8 mouse cellular contexts compared by ENCODE assay signal in the genomic region with DNA sequence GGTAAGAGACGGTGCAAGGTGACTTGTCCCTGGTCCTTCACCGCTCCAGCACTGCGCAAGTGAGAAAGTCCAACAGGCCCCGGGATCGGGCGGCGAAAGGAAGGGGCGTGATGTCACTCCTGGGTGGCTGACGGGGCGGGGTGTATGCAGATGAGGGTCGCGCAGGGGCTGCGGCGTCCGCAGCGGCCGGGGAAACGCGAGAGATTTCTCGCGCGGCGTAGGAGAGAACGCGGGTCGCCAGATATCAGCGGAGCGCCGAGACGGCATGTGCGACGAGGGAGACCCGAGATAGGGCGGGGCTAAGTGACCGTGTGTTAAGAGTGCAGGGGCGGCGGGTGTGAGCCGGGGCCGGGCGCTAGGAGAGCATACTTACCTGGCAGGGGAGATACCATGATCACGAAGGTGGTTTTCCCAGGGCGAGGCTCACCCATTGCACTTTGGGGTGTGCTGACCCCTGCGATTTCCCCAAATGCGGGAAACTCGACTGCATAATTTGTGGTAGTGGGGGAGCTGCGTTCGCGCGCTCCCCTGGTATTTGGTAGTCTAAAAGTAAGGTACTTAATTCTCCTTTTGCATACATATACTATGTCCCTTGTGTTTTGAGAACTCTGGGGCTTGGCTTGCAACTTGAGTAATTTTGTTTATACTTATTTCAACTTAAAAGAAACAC. TPM values are rescaled to one million over a fixed set of nuclear protein-coding genes. Genes with fewer than 3 reads are reported as not detected.
DNase-seq lines count a peak whose midpoint lies in the region; ATAC-seq and TF ChIP-seq lines count a peak whose summit lies in the region.
"Not testable (repeated sequence)": the region's sequence is repeated elsewhere in the genome, so short reads cannot be mapped to it uniquely, and the experiment has no call there.

No protein-coding gene starts in this region.

- peak overlapping the region; percentile 76 for H3K4me3 ChIP-seq in ES-Bruce4 (ENCODE audit: low read depth, low read length)
- H3K4me3 ChIP-seq in forebrain, postnatal 0 days (ENCODE audit: low read depth, low read length) = peak overlapping the region; percentile 9; the same call in 1 of the 2 replicates
- H3K4me3 ChIP-seq in hindbrain, embryonic 11.5 days (ENCODE audit: low read depth, low read length) = peak overlapping the region; percentile 32
- peak overlapping the region; percentile 37 for H3K4me3 ChIP-seq in lung, embryonic 14.5 days (ENCODE audit: low read depth, low read length)
- H3K4me3 ChIP-seq in myocyte = peak overlapping the region; percentile 22

- peak; percentile 99 for TF ChIP-seq POLR2A in ES-Bruce4 (IDR thresholded peaks at IDR 0.05; ENCODE audit: insufficient read depth, low read length)
- TF ChIP-seq POLR2A in myocyte (IDR thresholded peaks at IDR 0.05; ENCODE audit: insufficient read length, low read depth) = not testable (repeated sequence)

- H3K4me2 ChIP-seq in forebrain, postnatal 0 days (ENCODE audit: low read depth) = peak overlapping the region; percentile 42
- peak overlapping the region; percentile 54 for H3K4me2 ChIP-seq in hindbrain, embryonic 11.5 days (replicated peaks; ENCODE audit: low read depth, low read length)
- H3K4me2 ChIP-seq in lung, embryonic 14.5 days = peak overlapping the region; percentile 59
- peak overlapping the region; percentile 68 for H3K4me2 ChIP-seq in myocyte (ENCODE audit: low read depth)

- peak; percentile 48 for ATAC-seq in forebrain, postnatal 0 days
- peak; percentile 93 for ATAC-seq in hindbrain, embryonic 11.5 days (ENCODE audit: low FRiP score)
- peak; percentile 93 for ATAC-seq in lung, embryonic 14.5 days (ENCODE audit: insufficient read depth)

- H3K9ac ChIP-seq in ES-Bruce4 (ENCODE audit: low read depth, poor library complexity, severe bottlenecking) = peak overlapping the region; percentile 97
- H3K9ac ChIP-seq in forebrain, postnatal 0 days; hindbrain, embryonic 11.5 days (ENCODE audit: low read depth, low read length); lung, embryonic 14.5 days: not testable (repeated sequence)

- H3K36me3 ChIP-seq in ES-Bruce4 (ENCODE audit: control insufficient read depth, insufficient read depth, low read length, poor library complexity, severe bottlenecking); forebrain, postnatal 0 days (ENCODE audit: insufficient read depth); hindbrain, embryonic 11.5 days (ENCODE audit: control insufficient read depth, insufficient read depth, low read length); lung, embryonic 14.5 days (ENCODE audit: insufficient read depth); myocyte (ENCODE audit: control insufficient read depth, insufficient read depth): not testable (repeated sequence)

- not testable (repeated sequence) for TF ChIP-seq CTCF in ES-Bruce4 (IDR thresholded peaks at IDR 0.05; ENCODE audit: low read depth, low read length); forebrain, postnatal 0 days (IDR thresholded peaks at IDR 0.05; ENCODE audit: low read depth); lung, embryonic 14.5 days (IDR thresholded peaks at IDR 0.05; ENCODE audit: low read depth)

- peak overlapping the region; percentile 63; the same call in 1 of the 2 replicates for H3K27ac ChIP-seq in ES-Bruce4 (ENCODE audit: insufficient read depth, low read length)
- not testable (repeated sequence) for H3K27ac ChIP-seq in forebrain, postnatal 0 days (ENCODE audit: low read depth, low read length); hindbrain, embryonic 11.5 days (ENCODE audit: low read depth, low read length); lung, embryonic 14.5 days (ENCODE audit: low read depth)

- DNase-seq in c-Kit-positive CD71-positive TER-119-positive erythroid progenitor cells, embryonic 14.5 days (ENCODE audit: low spot score) = peak; percentile 42
- DNase-seq in forebrain, postnatal 0 days = not testable (repeated sequence)
- DNase-seq in hindbrain, embryonic 11.5 days (ENCODE audit: low spot score) = peak; percentile 66
- DNase-seq in kidney, postnatal 25 days = peak; percentile 16 to 44
- peak; percentile 56 for DNase-seq in lung, embryonic 14.5 days
- DNase-seq in thymus, adult 18-20 months = peak; percentile 23 to 31

- WGBS in forebrain, postnatal 0 days = 1% methylated on average over 44 of the region's 49 CpGs
- under 1% methylated on average over 41 of the region's 49 CpGs for WGBS in hindbrain, embryonic 11.5 days
- WGBS in lung, embryonic 14.5 days = under 1% methylated on average over 46 of the region's 49 CpGs

- not testable (repeated sequence) for H3ac ChIP-seq in myocyte (ENCODE audit: control insufficient read depth, insufficient read length)

- H3K9me3 ChIP-seq in ES-Bruce4 (replicated peaks; ENCODE audit: control insufficient read depth, insufficient read depth, low read length, poor library complexity, severe bottlenecking); forebrain, postnatal 0 days (ENCODE audit: low read length); hindbrain, embryonic 11.5 days (ENCODE audit: control insufficient read depth, low read length); lung, embryonic 14.5 days (ENCODE audit: low read depth, low read length): not testable (repeated sequence)

- not testable (repeated sequence) for H3K79me2 ChIP-seq in myocyte (ENCODE audit: control insufficient read depth, insufficient read depth)

- 0 out of 2 replicates have a peak, but pooled peaks have one; percentile 50 for TF ChIP-seq EP300 in ES-Bruce4 (IDR thresholded peaks at IDR 0.05; ENCODE audit: insufficient read depth, low read depth, low read length)

- H3K4me1 ChIP-seq in ES-Bruce4 (ENCODE audit: control insufficient read depth, insufficient read depth, low read length); forebrain, postnatal 0 days (ENCODE audit: insufficient read depth); hindbrain, embryonic 11.5 days (replicated peaks; ENCODE audit: control insufficient read depth, insufficient read depth, low read length); lung, embryonic 14.5 days (ENCODE audit: insufficient read depth): not testable (repeated sequence)

- not testable (repeated sequence) for H3K27me3 ChIP-seq in ES-Bruce4 (ENCODE audit: control insufficient read depth, insufficient read depth, low read length, poor library complexity, severe bottlenecking)
- peaks cover 84% of the 10 kb centered on the region for H3K27me3 ChIP-seq in forebrain, postnatal 0 days (ENCODE audit: insufficient read depth, low read length)
- H3K27me3 ChIP-seq in hindbrain, embryonic 11.5 days (ENCODE audit: control insufficient read depth, insufficient read depth, low read length) = peaks cover 47% of the 10 kb centered on the region
- peaks cover 68% of the 10 kb centered on the region for H3K27me3 ChIP-seq in lung, embryonic 14.5 days (ENCODE audit: insufficient read depth, low read length)
- peaks cover 11% of the 10 kb centered on the region for H3K27me3 ChIP-seq in myocyte (ENCODE audit: control insufficient read depth, insufficient read depth, insufficient read length)

RNA-seq across cellular contexts. Expression of gene Fcgr1, which starts 34.4 kb away (rescaled TPM):
- polyA plus RNA-seq in ES-Bruce4 (2011; ENCODE audit: insufficient read depth, insufficient read length, low read depth, missing spikeins) (not detected in 2 replicates), myocyte (2012; fragmentation: generic; extraction: Trizol) (0.05 TPM)
- 1.7 and 5.7 TPM in 2 replicates for total RNA-seq in forebrain, postnatal 0 days (2014; rRNA removed)
- polyA plus RNA-seq in forebrain, postnatal 0 days (2015; fragmentation: Nextera tagmentation; extraction: Ambion mirVana) = 1.5 and 2.4 TPM in 2 replicates
- polyA plus RNA-seq in hindbrain, embryonic 11.5 days (2014; fragmentation: Nextera tagmentation; extraction: Ambion mirVana) = 1.3 and 1.9 TPM in 2 replicates
- polyA plus RNA-seq in lung, embryonic 14.5 days (2014; fragmentation: Nextera tagmentation; extraction: Ambion mirVana) = 3.3 and 3.9 TPM in 2 replicates

RNA-seq across cellular contexts. Expression of gene Hist2h2bb, which starts 58.6 kb away (rescaled TPM):
- 33.9 and 35.8 TPM in 2 replicates for polyA plus RNA-seq in ES-Bruce4 (2011; ENCODE audit: insufficient read depth, insufficient read length, low read depth, missing spikeins)
- total RNA-seq in forebrain, postnatal 0 days (2014; rRNA removed) = 181 and 278 TPM in 2 replicates
- polyA plus RNA-seq in forebrain, postnatal 0 days (2015; fragmentation: Nextera tagmentation; extraction: Ambion mirVana) = 0.62 and 1.4 TPM in 2 replicates
- 15.2 and 16.9 TPM in 2 replicates for polyA plus RNA-seq in hindbrain, embryonic 11.5 days (2014; fragmentation: Nextera tagmentation; extraction: Ambion mirVana)
- polyA plus RNA-seq in lung, embryonic 14.5 days (2014; fragmentation: Nextera tagmentation; extraction: Ambion mirVana) = 23.2 and 26.7 TPM in 2 replicates
- 3.7 TPM for polyA plus RNA-seq in myocyte (2012; fragmentation: generic; extraction: Trizol)

RNA-seq across cellular contexts. Expression of gene Hist2h3b, which starts 59.7 kb away (rescaled TPM):
- polyA plus RNA-seq in ES-Bruce4 (2011; ENCODE audit: insufficient read depth, insufficient read length, low read depth, missing spikeins) = 7.7 and 11.1 TPM in 2 replicates
- 400 and 545 TPM in 2 replicates for total RNA-seq in forebrain, postnatal 0 days (2014; rRNA removed)
- polyA plus RNA-seq in forebrain, postnatal 0 days (2015; fragmentation: Nextera tagmentation; extraction: Ambion mirVana) = 9.4 and 9.7 TPM in 2 replicates
- 61.9 and 71.6 TPM in 2 replicates for polyA plus RNA-seq in hindbrain, embryonic 11.5 days (2014; fragmentation: Nextera tagmentation; extraction: Ambion mirVana)
- 100 and 111 TPM in 2 replicates for polyA plus RNA-seq in lung, embryonic 14.5 days (2014; fragmentation: Nextera tagmentation; extraction: Ambion mirVana)
- polyA plus RNA-seq in myocyte (2012; fragmentation: generic; extraction: Trizol) = 1.1 TPM

Comparison
In these comparisons a context has a peak if more than half of its experiments do, and no peak if none do; other contexts are left out.
1. H3K4me3 ChIP-seq: peak in every context shown above with its lines; median percentile 76 in ES-Bruce4; 37 in lung, embryonic 14.5 days; 32 in hindbrain, embryonic 11.5 days; 22 in myocyte; 9 in forebrain, postnatal 0 days.